Mouse (Mus musculus): ENCODE measurements around the gene Lpcat4. TPM values are rescaled to one million over a fixed set of nuclear protein-coding genes. Genes with fewer than 3 reads are reported as not detected.

The Lpcat4 gene
- total and polyA plus RNA-seq, 2 experiments from 2014 or later = 3.6 to 10.0 TPM

DNA sequence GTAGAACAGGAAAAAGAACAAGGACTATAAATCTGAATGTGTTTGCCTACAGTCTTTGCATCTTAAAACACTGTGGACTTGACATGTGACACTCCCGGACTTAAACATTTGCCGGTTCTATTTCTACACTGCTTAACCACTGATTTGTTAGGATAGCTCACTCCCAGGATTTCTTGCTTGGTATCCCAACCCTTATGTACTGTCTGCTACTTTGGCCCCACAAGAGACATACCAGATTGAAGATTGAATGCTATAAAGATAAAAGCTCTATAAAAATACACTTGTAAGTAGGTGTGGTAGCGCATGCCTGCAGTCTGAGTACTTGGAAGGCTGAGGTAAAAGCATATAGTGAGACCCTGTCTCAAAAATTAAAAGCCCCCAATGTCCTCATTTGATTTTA, 50.2 kb downstream of the Lpcat4 start:
- Histone ChIP-seq H3K36me3 (replicated peaks; ENCODE audit: control insufficient read depth, insufficient read depth, low read length) (no peaks in the 10 kb centered on the region), H3K4me3 (ENCODE audit: low read depth, low read length) (no peak overlapping the region), H3K9ac (replicated peaks; ENCODE audit: low read depth, low read length) (no peak overlapping the region), H3K27ac (ENCODE audit: low read depth) (peak overlapping the region; percentile 43; the same call in 1 of the 2 replicates), H3K4me2 (ENCODE audit: low read depth, low read length) (no peak overlapping the region), H3K9me3 (replicated peaks; ENCODE audit: control insufficient read depth, low read length) (no peaks in the 10 kb centered on the region), H3K27me3 (ENCODE audit: control insufficient read depth, insufficient read depth, low read length) (no peaks in the 10 kb centered on the region), H3K4me1 (ENCODE audit: control insufficient read depth, insufficient read depth) (peaks cover 20% of the 10 kb centered on the region)
- TF ChIP-seq CTCF (IDR thresholded peaks at IDR 0.05; ENCODE audit: low read depth) (no peak), EP300 (IDR thresholded peaks at IDR 0.05; ENCODE audit: low read depth) (no peak)
- DNase-seq (ENCODE audit: low spot score) = no peak
- ATAC-seq (ENCODE audit: insufficient read depth, low read depth) = no peak
- WGBS = 50% methylated on average over 3 of the region's 3 CpGs

DNA sequence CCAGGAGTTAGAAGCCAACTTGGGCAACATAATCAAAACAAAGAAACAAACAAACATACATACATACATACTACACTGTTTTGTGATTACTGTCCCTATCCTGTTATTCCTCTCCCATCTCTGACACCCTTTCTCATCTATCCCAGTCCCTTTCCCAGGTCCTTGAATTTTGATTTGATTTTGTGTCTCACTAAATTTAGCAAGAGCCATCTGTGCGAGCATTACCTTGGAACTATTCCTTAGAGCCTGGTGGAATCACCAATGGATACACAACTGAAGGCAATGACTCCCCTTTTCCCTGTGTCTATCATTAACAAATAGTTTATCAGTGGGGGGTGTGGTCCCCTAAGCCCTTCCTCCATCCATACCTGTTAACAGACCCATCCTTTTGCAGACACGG, 53.6 kb downstream of the Lpcat4 start:
- Histone ChIP-seq H3K36me3 (replicated peaks; ENCODE audit: control insufficient read depth, insufficient read depth, low read length) (no peaks in the 10 kb centered on the region; the same call in 1 of the 2 replicates), H3K27me3 (ENCODE audit: control insufficient read depth, insufficient read depth, low read length) (no peaks in the 10 kb centered on the region), H3K27ac (ENCODE audit: low read depth) (no peak overlapping the region), H3K9me3 (replicated peaks; ENCODE audit: control insufficient read depth, low read length) (no peaks in the 10 kb centered on the region), H3K4me3 (ENCODE audit: low read depth, low read length) (no peak overlapping the region), H3K9ac (replicated peaks; ENCODE audit: low read depth, low read length) (no peak overlapping the region), H3K4me2 (ENCODE audit: low read depth, low read length) (no peak overlapping the region), H3K4me1 (ENCODE audit: control insufficient read depth, insufficient read depth) (peaks cover 14% of the 10 kb centered on the region)
- no peak for TF ChIP-seq CTCF (IDR thresholded peaks at IDR 0.05; ENCODE audit: low read depth)
- no peak for TF ChIP-seq EP300 (IDR thresholded peaks at IDR 0.05; ENCODE audit: low read depth)
- DNase-seq (ENCODE audit: low spot score) (no peak), ATAC-seq (ENCODE audit: insufficient read depth, low read depth) (no peak)
- WGBS = 64% methylated on average over 2 of the region's 2 CpGs

DNA sequence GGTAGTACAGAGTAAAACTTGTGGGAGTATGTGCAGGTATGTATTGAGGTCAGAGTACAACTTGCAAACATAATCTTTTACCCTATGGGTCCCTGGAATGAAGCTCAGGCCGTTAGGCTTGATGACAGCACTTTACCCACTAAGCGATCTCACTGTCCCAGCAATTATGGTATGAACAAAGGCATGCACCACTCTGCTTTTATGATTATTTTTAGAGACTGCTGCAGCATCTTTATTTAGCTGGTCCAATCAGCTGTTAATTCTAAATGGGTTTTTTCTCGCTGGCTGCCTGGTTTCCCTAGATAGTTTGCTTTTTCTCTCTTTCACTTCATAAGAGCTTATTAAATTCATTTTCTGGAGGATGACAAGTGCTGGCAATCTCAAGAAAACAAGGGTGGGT, 56.9 kb downstream of the Lpcat4 start:
- Histone ChIP-seq H3K4me1 (ENCODE audit: control insufficient read depth, insufficient read depth) (peaks cover 20% of the 10 kb centered on the region), H3K4me2 (ENCODE audit: low read depth, low read length) (peak overlapping the region; percentile 34), H3K27me3 (ENCODE audit: control insufficient read depth, insufficient read depth, low read length) (no peaks in the 10 kb centered on the region), H3K9me3 (replicated peaks; ENCODE audit: control insufficient read depth, low read length) (no peaks in the 10 kb centered on the region), H3K27ac (ENCODE audit: low read depth) (peak overlapping the region; percentile 94), H3K4me3 (ENCODE audit: low read depth, low read length) (peak overlapping the region; percentile 23; the same call in 1 of the 2 replicates), H3K36me3 (replicated peaks; ENCODE audit: control insufficient read depth, insufficient read depth, low read length) (no peaks in the 10 kb centered on the region; the same call in 1 of the 2 replicates), H3K9ac (replicated peaks; ENCODE audit: low read depth, low read length) (no peak overlapping the region)
- WGBS = 41% methylated on average over 3 of the region's 3 CpGs
- DNase-seq (ENCODE audit: low spot score) (peak; percentile 82), ATAC-seq (ENCODE audit: insufficient read depth, low read depth) (peak; percentile 86)
- TF ChIP-seq EP300 (IDR thresholded peaks at IDR 0.05; ENCODE audit: low read depth) (no peak), CTCF (IDR thresholded peaks at IDR 0.05; ENCODE audit: low read depth) (no peak)

Other genes starting within 250 kb of the Lpcat4 start
- not detected in 2 replicates for gene Olfr1309, start 249.2 kb upstream of the Lpcat4 start, total RNA-seq (2014; rRNA removed; ENCODE audit: low replicate concordance)
- not detected in 2 replicates for gene Olfr1309, start 249.2 kb upstream of the Lpcat4 start, polyA plus RNA-seq (2015; fragmentation: Nextera tagmentation; extraction: Ambion mirVana)
- not detected in 2 replicates for gene Olfr1310, start 226.8 kb upstream of the Lpcat4 start, total RNA-seq (2014; rRNA removed; ENCODE audit: low replicate concordance)
- gene Olfr1310, start 226.8 kb upstream of the Lpcat4 start, polyA plus RNA-seq (2015; fragmentation: Nextera tagmentation; extraction: Ambion mirVana) = not detected in 2 replicates
- not detected in 2 replicates for gene Olfr1311, start 215.1 kb upstream of the Lpcat4 start, total RNA-seq (2014; rRNA removed; ENCODE audit: low replicate concordance)
- gene Olfr1311, start 215.1 kb upstream of the Lpcat4 start, polyA plus RNA-seq (2015; fragmentation: Nextera tagmentation; extraction: Ambion mirVana) = not detected in 2 replicates
- not detected in 2 replicates for gene Olfr1312, start 189.2 kb upstream of the Lpcat4 start, total RNA-seq (2014; rRNA removed; ENCODE audit: low replicate concordance)
- not detected in 2 replicates for gene Olfr1312, start 189.2 kb upstream of the Lpcat4 start, polyA plus RNA-seq (2015; fragmentation: Nextera tagmentation; extraction: Ambion mirVana)
- gene Olfr1313, start 161.6 kb upstream of the Lpcat4 start, total RNA-seq (2014; rRNA removed; ENCODE audit: low replicate concordance) = not detected in 2 replicates
- not detected in 2 replicates for gene Olfr1313, start 161.6 kb upstream of the Lpcat4 start, polyA plus RNA-seq (2015; fragmentation: Nextera tagmentation; extraction: Ambion mirVana)
- not detected in 2 replicates for gene Olfr1314, start 142.7 kb upstream of the Lpcat4 start, total RNA-seq (2014; rRNA removed; ENCODE audit: low replicate concordance)
- gene Olfr1314, start 142.7 kb upstream of the Lpcat4 start, polyA plus RNA-seq (2015; fragmentation: Nextera tagmentation; extraction: Ambion mirVana) = not detected in 2 replicates
- gene Olfr1315-ps1, start 124.0 kb upstream of the Lpcat4 start, total RNA-seq (2014; rRNA removed; ENCODE audit: low replicate concordance) = not detected in 2 replicates
- gene Olfr1315-ps1, start 124.0 kb upstream of the Lpcat4 start, polyA plus RNA-seq (2015; fragmentation: Nextera tagmentation; extraction: Ambion mirVana) = not detected in 2 replicates
- not detected in 2 replicates for gene Olfr1316, start 104.5 kb upstream of the Lpcat4 start, total RNA-seq (2014; rRNA removed; ENCODE audit: low replicate concordance)
- gene Olfr1316, start 104.5 kb upstream of the Lpcat4 start, polyA plus RNA-seq (2015; fragmentation: Nextera tagmentation; extraction: Ambion mirVana) = not detected in 2 replicates
- not detected in 2 replicates for gene Olfr1317, start 99.1 kb upstream of the Lpcat4 start, total RNA-seq (2014; rRNA removed; ENCODE audit: low replicate concordance)
- not detected in 2 replicates for gene Olfr1317, start 99.1 kb upstream of the Lpcat4 start, polyA plus RNA-seq (2015; fragmentation: Nextera tagmentation; extraction: Ambion mirVana)
- gene Olfr1318, start 85.3 kb upstream of the Lpcat4 start, total RNA-seq (2014; rRNA removed; ENCODE audit: low replicate concordance) = not detected in 2 replicates
- gene Olfr1318, start 85.3 kb upstream of the Lpcat4 start, polyA plus RNA-seq (2015; fragmentation: Nextera tagmentation; extraction: Ambion mirVana) = not detected in 2 replicates
- not detected in 2 replicates for gene Nutm1, start 19.8 kb downstream of the Lpcat4 start, total RNA-seq (2014; rRNA removed; ENCODE audit: low replicate concordance)
- not detected in 2 replicates for gene Nutm1, start 19.8 kb downstream of the Lpcat4 start, polyA plus RNA-seq (2015; fragmentation: Nextera tagmentation; extraction: Ambion mirVana)
- gene Nop10, start 22.5 kb downstream of the Lpcat4 start, total RNA-seq (2014; rRNA removed; ENCODE audit: low replicate concordance) = 95.5 and 125 TPM in 2 replicates
- 148 and 154 TPM in 2 replicates for gene Nop10, start 22.5 kb downstream of the Lpcat4 start, polyA plus RNA-seq (2015; fragmentation: Nextera tagmentation; extraction: Ambion mirVana)
- 42.8 and 48.1 TPM in 2 replicates for gene Slc12a6, start 26.4 kb downstream of the Lpcat4 start, total RNA-seq (2014; rRNA removed; ENCODE audit: low replicate concordance)
- 6.5 and 7.2 TPM in 2 replicates for gene Slc12a6, start 26.4 kb downstream of the Lpcat4 start, polyA plus RNA-seq (2015; fragmentation: Nextera tagmentation; extraction: Ambion mirVana)
- gene Gm21985, start 26.8 kb downstream of the Lpcat4 start, total RNA-seq (2014; rRNA removed; ENCODE audit: low replicate concordance) = not detected in 2 replicates
- gene Gm21985, start 26.8 kb downstream of the Lpcat4 start, polyA plus RNA-seq (2015; fragmentation: Nextera tagmentation; extraction: Ambion mirVana) = not detected in 2 replicates
- gene Emc4, start 128.6 kb downstream of the Lpcat4 start, total RNA-seq (2014; rRNA removed; ENCODE audit: low replicate concordance) = 58.5 and 70.1 TPM in 2 replicates
- 104 and 110 TPM in 2 replicates for gene Emc4, start 128.6 kb downstream of the Lpcat4 start, polyA plus RNA-seq (2015; fragmentation: Nextera tagmentation; extraction: Ambion mirVana)
- gene Katnbl1, start 139.7 kb downstream of the Lpcat4 start, total RNA-seq (2014; rRNA removed; ENCODE audit: low replicate concordance) = 3.5 and 8.0 TPM in 2 replicates
- gene Katnbl1, start 139.7 kb downstream of the Lpcat4 start, polyA plus RNA-seq (2015; fragmentation: Nextera tagmentation; extraction: Ambion mirVana) = 12.6 and 13.3 TPM in 2 replicates
- 6.8 and 7.0 TPM in 2 replicates for gene Emc7, start 215.5 kb downstream of the Lpcat4 start, total RNA-seq (2014; rRNA removed; ENCODE audit: low replicate concordance)
- 22.6 and 22.7 TPM in 2 replicates for gene Emc7, start 215.5 kb downstream of the Lpcat4 start, polyA plus RNA-seq (2015; fragmentation: Nextera tagmentation; extraction: Ambion mirVana)
- gene Chrm5, start 241.3 kb downstream of the Lpcat4 start, total RNA-seq (2014; rRNA removed; ENCODE audit: low replicate concordance) = not detected in 2 replicates
- gene Chrm5, start 241.3 kb downstream of the Lpcat4 start, polyA plus RNA-seq (2015; fragmentation: Nextera tagmentation; extraction: Ambion mirVana) = not detected in 2 replicates

All from heart, postnatal 0 days (tissue).